Mouse (Mus musculus): ENCODE measurements around the gene Trim21. TPM values are rescaled to one million over a fixed set of nuclear protein-coding genes. Genes with fewer than 3 reads are reported as not detected.

The Trim21 gene
- 10 to 100 TPM; 19.9 to 20.8 TPM for total RNA-seq (2023)

DNA sequence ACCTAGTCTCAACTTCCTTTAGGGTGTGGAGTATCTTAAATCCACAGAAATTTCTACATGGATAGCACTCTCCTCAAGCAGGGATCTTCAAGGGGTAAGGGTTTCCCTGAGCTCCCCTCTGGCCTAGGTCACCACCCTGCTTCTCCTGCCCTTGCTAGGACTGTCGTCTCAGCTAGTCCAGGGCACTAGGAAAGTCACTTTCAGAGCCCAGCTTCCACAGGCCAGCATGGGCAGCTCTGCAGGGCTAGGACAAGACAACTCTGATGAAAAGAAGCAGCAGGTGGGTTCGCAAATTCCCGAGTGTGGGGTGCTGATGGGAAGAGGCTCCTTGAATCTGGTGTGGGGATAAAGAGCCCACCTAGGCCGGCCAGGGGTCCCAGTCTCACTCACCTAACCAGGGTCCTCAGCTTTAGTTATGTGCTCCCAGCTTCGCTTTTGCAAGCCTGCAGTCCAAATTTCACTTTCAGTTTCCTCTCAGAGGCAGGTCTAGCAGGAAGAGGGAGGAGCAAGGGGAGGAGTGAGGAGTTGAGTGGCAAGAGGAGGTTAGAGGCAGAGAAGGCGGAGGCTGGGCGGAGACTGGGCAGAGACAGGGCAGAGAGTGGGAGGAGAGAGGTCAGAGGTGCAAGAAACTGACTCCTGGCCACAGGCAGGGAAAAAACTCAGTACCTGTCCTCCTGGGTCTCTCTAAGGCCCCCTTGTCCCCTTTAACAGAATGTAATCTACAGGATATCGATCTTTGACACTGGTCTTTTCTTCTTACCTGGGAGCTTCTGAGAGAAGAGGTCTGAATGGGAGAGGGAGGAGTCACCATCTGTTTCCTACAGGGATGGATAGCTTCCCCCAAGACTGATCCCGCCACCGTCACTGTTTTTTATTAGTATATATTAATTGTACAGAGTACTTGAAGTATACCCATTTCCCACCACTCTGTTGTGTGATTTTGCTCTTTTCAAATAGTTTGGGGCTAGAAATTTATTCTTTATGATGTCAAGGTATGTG is at the start of gene Trim21:
Gene Trim21 (minus strand): TSS at position 488 of the 999 bp plus-strand sequence.

DNA sequence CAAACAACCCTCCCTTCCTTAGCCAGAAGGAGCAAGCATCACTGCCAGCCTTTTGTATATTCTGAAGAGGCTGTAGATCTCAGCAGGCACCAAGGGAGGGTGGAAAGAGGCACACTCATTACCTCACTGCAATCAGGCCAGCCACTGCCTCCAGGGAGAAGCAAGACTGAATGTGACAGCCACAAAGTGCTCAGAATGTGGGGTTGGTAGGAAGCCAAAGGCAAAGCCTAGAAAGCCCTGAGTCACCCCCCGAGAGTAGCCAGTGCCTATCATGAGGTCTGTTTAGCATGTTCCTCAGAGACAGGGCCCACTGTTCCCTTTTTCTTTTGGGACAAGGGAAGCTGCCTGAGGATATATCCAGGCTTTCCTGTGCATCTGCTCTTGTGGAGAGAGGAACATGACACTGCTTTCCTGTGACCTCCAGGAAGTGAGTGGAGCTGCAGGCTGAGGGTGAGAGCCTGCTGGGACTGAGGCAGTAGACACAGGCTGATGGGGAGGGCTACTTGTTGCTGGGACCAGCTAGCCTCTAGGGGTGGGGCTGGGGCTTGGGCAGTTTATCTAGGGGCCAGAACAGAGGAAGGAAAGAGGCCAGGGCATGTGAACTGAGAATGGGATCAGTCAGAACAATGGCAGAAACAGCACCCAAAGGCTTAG is 32.2 kb upstream of the Trim21 start, which contains the start of gene Olfr552:
Gene Olfr552 (plus strand): TSS at position 393 of the 654 bp plus-strand sequence.

DNA sequence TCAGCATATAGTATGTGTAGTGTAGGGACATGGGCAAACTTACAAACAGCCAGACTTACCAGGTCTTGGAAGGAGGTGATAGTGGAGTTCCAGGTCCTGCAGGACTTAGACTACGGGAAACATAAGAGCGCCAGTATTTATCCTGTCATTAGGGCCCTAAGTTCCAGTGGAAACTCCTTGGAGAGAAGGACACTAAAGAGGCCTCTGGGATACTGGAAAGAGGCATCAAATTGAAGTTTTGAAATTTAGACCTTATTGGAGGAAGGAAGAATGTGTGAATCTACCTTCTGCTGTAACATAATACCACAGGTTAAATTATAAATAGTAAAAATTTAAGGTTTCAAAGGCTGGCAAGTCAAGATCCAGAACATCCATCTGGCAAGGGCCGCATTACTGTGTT is 26.5 kb upstream of the Trim21 start, which contains the start of gene Olfr551:
Gene Olfr551 (minus strand): TSS at position 101 of the 400 bp plus-strand sequence.

DNA sequence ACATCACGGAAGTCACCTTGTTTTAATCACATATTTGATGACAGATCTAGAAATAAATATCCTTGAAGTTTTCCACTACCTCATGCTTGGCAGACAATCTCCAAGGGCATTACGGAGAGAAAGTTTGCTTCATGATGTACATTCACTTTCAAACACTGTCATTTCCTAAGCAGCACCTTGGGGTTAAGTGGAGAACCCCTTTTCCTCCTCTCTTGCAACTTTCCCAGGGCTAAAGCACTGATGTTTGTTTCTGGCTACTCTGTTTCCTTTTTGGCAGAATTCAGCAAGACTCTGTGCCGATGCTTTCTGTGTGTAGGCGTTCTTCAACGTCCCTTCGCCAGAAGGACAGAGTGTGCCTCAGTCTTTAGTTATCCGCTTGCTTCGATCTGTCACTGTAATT is 5.9 kb upstream of the Trim21 start, which contains the start of gene Olfr550:
Gene Olfr550 (plus strand): TSS at position 301 of the 400 bp plus-strand sequence.

DNA sequence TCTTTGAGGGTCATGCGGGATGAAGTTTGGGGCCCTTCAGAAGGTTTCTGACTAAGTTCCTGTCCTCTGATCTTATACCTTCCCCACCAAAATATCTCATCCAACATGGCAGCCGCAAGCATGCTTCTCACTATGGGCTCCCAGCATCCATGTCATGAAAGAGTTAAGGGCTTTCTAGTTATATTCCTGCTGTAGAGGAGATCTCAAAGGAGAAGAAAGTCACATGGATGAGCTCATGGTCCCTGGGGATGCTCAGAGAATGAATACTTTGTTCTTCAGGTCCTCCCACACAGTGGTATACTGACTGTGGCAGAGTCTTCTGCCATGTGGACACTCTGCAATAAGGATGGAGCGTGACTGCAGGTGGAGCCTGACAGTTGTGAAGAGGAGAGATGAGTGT is 15.7 kb downstream of the Trim21 start, which contains the start of gene Olfr549:
Gene Olfr549 (plus strand): TSS at position 301 of the 400 bp plus-strand sequence.

GRCm38 (mm10) chr7:102540596-102540995 is 24.7 kb downstream of the Trim21 start, which contains the start of gene Olfr548-ps1:
Gene Olfr548-ps1 (plus strand): TSS chr7:102540896.

GRCm38 (mm10) chr7:102534449-102534848 is 30.8 kb downstream of the Trim21 start, which contains the start of gene Olfr547:
Gene Olfr547 (plus strand): TSS chr7:102534749.

Other genes starting within 250 kb of the Trim21 start
- gene Rrm1, start 123.8 kb downstream of the Trim21 start, total RNA-seq (2023): 10 to 100 TPM; 12.5 to 12.7 TPM
- gene Olfr543, start 83.8 kb downstream of the Trim21 start, total RNA-seq (2023): not detected
- gene Olfr544, start 77.2 kb downstream of the Trim21 start, total RNA-seq (2023): not detected
- not detected for gene Olfr545, start 65.9 kb downstream of the Trim21 start, total RNA-seq (2023)
- gene Olfr547, start 30.7 kb downstream of the Trim21 start, total RNA-seq (2023): not detected
- not detected for gene Olfr548-ps1, start 24.6 kb downstream of the Trim21 start, total RNA-seq (2023)
- gene Olfr549, start 15.6 kb downstream of the Trim21 start, total RNA-seq (2023): not detected
- not detected for gene Olfr550, start 6.0 kb upstream of the Trim21 start, total RNA-seq (2023)
- not detected for gene Olfr551, start 26.4 kb upstream of the Trim21 start, total RNA-seq (2023)
- not detected for gene Olfr552, start 32.3 kb upstream of the Trim21 start, total RNA-seq (2023)
- not detected for gene Olfr553, start 52.7 kb upstream of the Trim21 start, total RNA-seq (2023)
- not detected for gene Olfr554, start 72.9 kb upstream of the Trim21 start, total RNA-seq (2023)
- gene Olfr555, start 93.3 kb upstream of the Trim21 start, total RNA-seq (2023): not detected
- not detected for gene Olfr556, start 99.4 kb upstream of the Trim21 start, total RNA-seq (2023)
- 1 to 10 TPM; 3.9 to 5.2 TPM for gene Trim68, start 121.8 kb upstream of the Trim21 start, total RNA-seq (2023)
- not detected for gene Olfr557, start 130.4 kb upstream of the Trim21 start, total RNA-seq (2023)
- not detected for gene Olfr558, start 136.7 kb upstream of the Trim21 start, total RNA-seq (2023)
- gene Olfr33, start 153.6 kb upstream of the Trim21 start, total RNA-seq (2023): not detected
- not detected for gene Olfr559, start 162.0 kb upstream of the Trim21 start, total RNA-seq (2023)
- gene Olfr560, start 193.9 kb upstream of the Trim21 start, total RNA-seq (2023): not detected
- not detected for gene Olfr78, start 194.0 kb upstream of the Trim21 start, total RNA-seq (2023)
- gene Olfr561, start 205.7 kb upstream of the Trim21 start, total RNA-seq (2023): not detected
- not detected for gene Olfr564, start 238.0 kb upstream of the Trim21 start, total RNA-seq (2023)

Data from monocyte, adult 59 days (primary cell).